Mouse (Mus musculus) left cerebral cortex, adult 2 months (tissue): ENCODE measurements around the gene Gm6904. TPM values are rescaled to one million over a fixed set of nuclear protein-coding genes. Genes with fewer than 3 reads are reported as not detected.
"Not testable (repeated sequence)": the region's sequence is repeated elsewhere in the genome, so short reads cannot be mapped to it uniquely, and the experiment has no call there.

Source experiments
- DNase-seq, 2 experiments: peaks; one replicate each; pipeline ENCODE4 v3.0.0; 2021 to 2022; ENCODE audit warnings: low spot score in 2 of 2, mixed read lengths in 1 of 2; ENCODE audit errors: extremely low spot score in 1 of 2
- H3K27ac ChIP-seq: fragments of 200-600 bp; 2 replicates; pipeline ENCODE4 v1.8.1; 2022
- H3K4me3 ChIP-seq: fragments of 200-600 bp; 2 replicates; pipeline ENCODE4 v1.8.1; 2022
- CTCF ChIP-seq: fragments of 200-600 bp; IDR thresholded peaks from 2 replicates; pipeline ENCODE4 v1.8.1; 2022; ENCODE audit warnings: antibody characterized with exemption, mild to moderate bottlenecking, moderate library complexity
- intact Hi-C: fragments of 180-260 bp; cut with DNase I; formaldehyde crosslinking; loops from one replicate; pipeline ENCODE4 v1.15.1; 2025
- long read RNA-seq, 2 experiments: library from polyadenylated mRNA; stranded (forward); transcript quantifications; one replicate each; pipeline ENCODE4 v2.0.0; 2021; ENCODE audit warnings: borderline mapping rate in 2 of 2
- total RNA-seq, 2 experiments: library from RNA; stranded (reverse); gene quantifications; 2 replicates each; pipeline ENCODE4 v1.2.3; 2021

Gene Gm6904
- not detected for total RNA-seq
- long read RNA-seq, experiment 1, result 0 reads
- long read RNA-seq, experiment 2, result 0 reads

- intact Hi-C loops, result no loop called here
- H3K27ac ChIP-seq, result no peak within 1 kb of the TSS
- no peak for TF ChIP-seq CTCF
- no peak for DNase-seq
- H3K4me3 ChIP-seq, result no peak within 1 kb of the TSS
Observed at GRCm38 (mm10) chr14:59260056-59260455, at the start of gene Gm6904. Gene Gm6904 (minus strand): TSS chr14:59260216.

GRCm38 (mm10) chr14:59297391-59297790, 37.4 kb upstream of the Gm6904 start, which contains the start of gene Phf11a:
Gene Phf11a (minus strand): TSS chr14:59297522.
- H3K27ac ChIP-seq, DNase-seq, H3K4me3 ChIP-seq, intact Hi-C loops: not testable (repeated sequence)

GRCm38 (mm10) chr14:59291769-59292168, 31.8 kb upstream of the Gm6904 start:
- DNase-seq, intact Hi-C loops, H3K27ac ChIP-seq, H3K4me3 ChIP-seq: not testable (repeated sequence)

- H3K27ac ChIP-seq, intact Hi-C loops, DNase-seq, H3K4me3 ChIP-seq: not testable (repeated sequence)
Observed at GRCm38 (mm10) chr14:59274961-59275360, 14.9 kb upstream of the Gm6904 start.

- H3K4me3 ChIP-seq, H3K27ac ChIP-seq, DNase-seq, intact Hi-C loops: not testable (repeated sequence)
Observed at GRCm38 (mm10) chr14:59255861-59256260, 4.2 kb downstream of the Gm6904 start.

- not testable (repeated sequence) for H3K27ac ChIP-seq, H3K4me3 ChIP-seq
- peak; percentile 19 to 20 for DNase-seq
- intact Hi-C loops, result loop anchor here (5.0 kb wide), 1 partner anchor 307 kb away; no protein-coding TSS in a partner anchor
- TF ChIP-seq CTCF, result peak; percentile 41
Observed at GRCm38 (mm10) chr14:59250350-59250749, 9.7 kb downstream of the Gm6904 start.

GRCm38 (mm10) chr14:59233635-59234034, 26.4 kb downstream of the Gm6904 start:
- no peak for DNase-seq
- intact Hi-C loops, result loop anchor here (2.0 to 10.0 kb wide), 3 partner anchors 81 to 321 kb away; no protein-coding TSS in a partner anchor
- no peak for TF ChIP-seq CTCF
- no peak overlapping the region for H3K27ac ChIP-seq
- H3K4me3 ChIP-seq, result no peak overlapping the region

- peak; percentile 42 for TF ChIP-seq CTCF
- intact Hi-C loops, result loop anchor here (5.0 to 10.0 kb wide), 2 partner anchors 80 to 323 kb away; no protein-coding TSS in a partner anchor
- DNase-seq, result peak in 1 of 2 experiments; percentile 24
- Histone ChIP-seq H3K27ac (no peak overlapping the region), H3K4me3 (no peak overlapping the region)
Observed at GRCm38 (mm10) chr14:59232003-59232402, 28.0 kb downstream of the Gm6904 start.

- no peak for TF ChIP-seq CTCF
- Histone ChIP-seq H3K4me3 (no peak overlapping the region), H3K27ac (no peak overlapping the region)
- DNase-seq, result peak in 1 of 2 experiments; percentile 13
- intact Hi-C loops, result loop anchor here (5.0 to 10.0 kb wide), 2 partner anchors 78 to 324 kb away; no protein-coding TSS in a partner anchor
Observed at GRCm38 (mm10) chr14:59230331-59230966, 29.6 kb downstream of the Gm6904 start.

GRCm38 (mm10) chr14:59229822-59230221, 30.2 kb downstream of the Gm6904 start:
- Histone ChIP-seq H3K27ac (no peak overlapping the region), H3K4me3 (no peak overlapping the region)
- no peak for DNase-seq
- peak; percentile 31 for TF ChIP-seq CTCF
- intact Hi-C loops, result loop anchor here (5.0 to 10.0 kb wide), 2 partner anchors 78 to 325 kb away; no protein-coding TSS in a partner anchor

GRCm38 (mm10) chr14:59226240-59226639, 33.8 kb downstream of the Gm6904 start:
- Histone ChIP-seq H3K27ac (no peak overlapping the region), H3K4me3 (no peak overlapping the region)
- intact Hi-C loops, result no loop called here
- no peak for TF ChIP-seq CTCF
- DNase-seq, result no peak

GRCm38 (mm10) chr14:59219241-59219640, 40.8 kb downstream of the Gm6904 start:
- no peak for DNase-seq
- Histone ChIP-seq H3K4me3 (no peak overlapping the region), H3K27ac (no peak overlapping the region)
- no peak for TF ChIP-seq CTCF
- intact Hi-C loops, result no loop called here

- no peak overlapping the region for H3K27ac ChIP-seq
- no peak for TF ChIP-seq CTCF
- intact Hi-C loops, result no loop called here
- DNase-seq, result no peak
- no peak overlapping the region for H3K4me3 ChIP-seq
Observed at GRCm38 (mm10) chr14:59209816-59210215, 50.2 kb downstream of the Gm6904 start.
